Mouse (Mus musculus): Measurements from ENCODE around the gene Tmem198b. TPM values are rescaled to one million over a fixed set of nuclear protein-coding genes. Genes with fewer than 3 reads are reported as not detected.

Gene Tmem198b
- polyA plus RNA-seq, 1 experiment from 2014 or later: 13.7 TPM

DNA sequence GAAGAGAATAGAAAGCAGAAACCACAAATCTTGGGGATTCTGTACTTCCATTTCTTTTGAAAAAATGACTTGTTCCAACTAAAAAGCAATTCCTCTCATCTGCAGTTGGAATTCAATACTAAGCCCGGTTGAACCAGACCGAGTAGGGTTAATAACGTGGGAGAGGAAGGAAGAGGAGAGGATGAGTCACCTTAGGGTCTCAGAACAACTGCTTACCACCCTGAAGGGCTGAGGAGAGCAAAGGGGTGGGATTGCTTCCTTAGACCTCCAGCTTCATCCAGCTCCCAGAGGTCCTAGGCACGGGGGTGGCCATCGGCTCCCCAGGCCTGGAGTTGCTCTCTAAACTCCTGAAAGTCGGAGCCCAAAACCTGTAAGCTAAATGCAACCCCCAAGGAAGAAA, 809 bp downstream of the Tmem198b start:
- peak overlapping the region; percentile 87 for H3K4me3 ChIP-seq (replicated peaks; ENCODE audit: low read length)
- peaks cover 38% of the 10 kb centered on the region for H3K4me1 ChIP-seq (replicated peaks; ENCODE audit: control insufficient read depth, insufficient read depth, low read length)
- peak overlapping the region; percentile 87 for H3K4me2 ChIP-seq (ENCODE audit: low read length)
- peak overlapping the region; percentile 98 for H3K27ac ChIP-seq (ENCODE audit: low read length)
- no peaks in the 10 kb centered on the region for H3K27me3 ChIP-seq (replicated peaks; ENCODE audit: control insufficient read depth, insufficient read depth, low read length)
- no peaks in the 10 kb centered on the region for H3K9me3 ChIP-seq (ENCODE audit: control insufficient read depth, low read length)
- H3K9ac ChIP-seq (replicated peaks; ENCODE audit: low read depth, low read length): peak overlapping the region; percentile 85
- 11% methylated on average over 6 of the region's 6 CpGs for WGBS
- H3K36me3 ChIP-seq (ENCODE audit: control insufficient read depth, insufficient read depth): no peaks in the 10 kb centered on the region
- ATAC-seq: no peak

DNA sequence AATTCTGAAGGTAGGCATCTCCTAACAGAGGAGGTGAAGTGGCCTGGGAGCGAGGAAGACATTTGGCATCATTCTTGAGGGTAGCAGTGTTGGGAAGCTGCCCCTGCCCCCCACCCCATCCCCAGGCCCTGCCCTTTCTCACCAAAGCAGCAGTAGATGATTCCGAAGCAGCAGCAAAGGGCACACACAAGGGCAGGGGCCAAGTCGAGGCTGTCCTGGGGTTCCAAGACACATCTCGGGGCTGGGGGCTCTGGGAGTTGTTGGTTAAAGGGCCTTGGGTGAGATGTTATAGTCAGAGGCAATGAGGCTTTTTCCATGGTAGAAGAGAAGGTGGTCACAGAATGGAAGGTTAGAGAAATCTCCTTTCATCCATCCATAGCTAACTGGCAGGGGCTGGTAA, 1.2 kb downstream of the Tmem198b start:
- H3K4me1 ChIP-seq (replicated peaks; ENCODE audit: control insufficient read depth, insufficient read depth, low read length): peaks cover 35% of the 10 kb centered on the region
- WGBS: 62% methylated on average over 4 of the region's 4 CpGs
- H3K9ac ChIP-seq (replicated peaks; ENCODE audit: low read depth, low read length): peak overlapping the region; percentile 36; the same call in 1 of the 2 replicates
- H3K4me3 ChIP-seq (replicated peaks; ENCODE audit: low read length): no peak overlapping the region; the same call in 1 of the 2 replicates
- H3K36me3 ChIP-seq (ENCODE audit: control insufficient read depth, insufficient read depth): no peaks in the 10 kb centered on the region
- H3K9me3 ChIP-seq (ENCODE audit: control insufficient read depth, low read length): no peaks in the 10 kb centered on the region
- no peak for ATAC-seq
- peak overlapping the region; percentile 87 for H3K4me2 ChIP-seq (ENCODE audit: low read length)
- no peaks in the 10 kb centered on the region for H3K27me3 ChIP-seq (replicated peaks; ENCODE audit: control insufficient read depth, insufficient read depth, low read length)
- H3K27ac ChIP-seq (ENCODE audit: low read length): no peak overlapping the region

GRCm38 (mm10) chr10:128801981-128802495, 2.1 kb downstream of the Tmem198b start:
- H3K36me3 ChIP-seq (ENCODE audit: control insufficient read depth, insufficient read depth): no peaks in the 10 kb centered on the region
- no peak overlapping the region for H3K4me2 ChIP-seq (ENCODE audit: low read length)
- WGBS: 91% methylated on average over 16 of the region's 16 CpGs

GRCm38 (mm10) chr10:128798676-128799075, 5.5 kb downstream of the Tmem198b start:
- H3K27ac ChIP-seq (ENCODE audit: low read length): no peak overlapping the region
- WGBS: 92% methylated on average over 8 of the region's 8 CpGs
- no peaks in the 10 kb centered on the region for H3K9me3 ChIP-seq (ENCODE audit: control insufficient read depth, low read length)
- peaks cover 11% of the 10 kb centered on the region for H3K4me1 ChIP-seq (replicated peaks; ENCODE audit: control insufficient read depth, insufficient read depth, low read length)
- no peak overlapping the region for H3K9ac ChIP-seq (replicated peaks; ENCODE audit: low read depth, low read length)
- no peak overlapping the region for H3K4me2 ChIP-seq (ENCODE audit: low read length)
- no peaks in the 10 kb centered on the region for H3K36me3 ChIP-seq (ENCODE audit: control insufficient read depth, insufficient read depth)
- no peaks in the 10 kb centered on the region for H3K27me3 ChIP-seq (replicated peaks; ENCODE audit: control insufficient read depth, insufficient read depth, low read length)
- ATAC-seq: no peak
- no peak overlapping the region for H3K4me3 ChIP-seq (replicated peaks; ENCODE audit: low read length)

More at GRCm38 (mm10) chr10:128801981-128802495, 2.1 kb downstream of the Tmem198b start:
- Histone ChIP-seq H3K4me1 (replicated peaks; ENCODE audit: control insufficient read depth, insufficient read depth, low read length) (peaks cover 26% of the 10 kb centered on the region), H3K27ac (ENCODE audit: low read length) (no peak overlapping the region), H3K4me3 (replicated peaks; ENCODE audit: low read length) (no peak overlapping the region), H3K27me3 (replicated peaks; ENCODE audit: control insufficient read depth, insufficient read depth, low read length) (no peaks in the 10 kb centered on the region), H3K9me3 (ENCODE audit: control insufficient read depth, low read length) (no peaks in the 10 kb centered on the region), H3K9ac (replicated peaks; ENCODE audit: low read depth, low read length) (no peak overlapping the region)
- ATAC-seq: no peak

DNA sequence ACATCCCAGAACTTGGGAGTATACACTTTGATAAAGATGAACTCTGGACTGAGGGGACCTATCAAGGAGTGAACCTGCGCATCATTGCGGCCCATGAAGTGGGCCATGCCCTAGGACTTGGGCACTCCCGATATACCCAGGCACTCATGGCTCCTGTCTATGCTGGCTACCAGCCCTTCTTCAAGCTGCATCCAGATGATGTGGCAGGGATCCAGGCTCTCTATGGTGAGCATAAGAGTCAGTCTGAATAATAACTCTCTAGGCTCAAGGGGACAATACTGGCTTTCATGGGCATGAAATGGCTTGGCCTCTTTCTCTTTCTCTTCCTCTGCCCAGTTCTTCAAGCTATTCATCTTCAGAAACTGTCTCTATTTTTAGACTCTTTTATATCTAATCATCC, 8.6 kb downstream of the Tmem198b start:
- ATAC-seq: no peak
- H3K9ac ChIP-seq (replicated peaks; ENCODE audit: low read depth, low read length): no peak overlapping the region
- WGBS: 91% methylated on average over 3 of the region's 3 CpGs

GRCm38 (mm10) chr10:128794391-128794790, 9.8 kb downstream of the Tmem198b start:
- H3K9ac ChIP-seq (replicated peaks; ENCODE audit: low read depth, low read length): no peak overlapping the region
- no peaks in the 10 kb centered on the region for H3K9me3 ChIP-seq (ENCODE audit: control insufficient read depth, low read length)
- H3K4me1 ChIP-seq (replicated peaks; ENCODE audit: control insufficient read depth, insufficient read depth, low read length): no peaks in the 10 kb centered on the region
- no peaks in the 10 kb centered on the region for H3K36me3 ChIP-seq (ENCODE audit: control insufficient read depth, insufficient read depth)
- no peak overlapping the region for H3K27ac ChIP-seq (ENCODE audit: low read length)
- H3K4me2 ChIP-seq (ENCODE audit: low read length): no peak overlapping the region
- no peak overlapping the region for H3K4me3 ChIP-seq (replicated peaks; ENCODE audit: low read length)
- no peaks in the 10 kb centered on the region for H3K27me3 ChIP-seq (replicated peaks; ENCODE audit: control insufficient read depth, insufficient read depth, low read length)
- no peak for ATAC-seq
- WGBS: 92% methylated on average over 5 of the region's 5 CpGs

More for the DNA sequence above, 8.6 kb downstream of the Tmem198b start:
- Histone ChIP-seq H3K4me3 (replicated peaks; ENCODE audit: low read length) (no peak overlapping the region), H3K36me3 (ENCODE audit: control insufficient read depth, insufficient read depth) (no peaks in the 10 kb centered on the region), H3K4me2 (ENCODE audit: low read length) (no peak overlapping the region), H3K27ac (ENCODE audit: low read length) (no peak overlapping the region), H3K4me1 (replicated peaks; ENCODE audit: control insufficient read depth, insufficient read depth, low read length) (no peaks in the 10 kb centered on the region), H3K9me3 (ENCODE audit: control insufficient read depth, low read length) (no peaks in the 10 kb centered on the region), H3K27me3 (replicated peaks; ENCODE audit: control insufficient read depth, insufficient read depth, low read length) (no peaks in the 10 kb centered on the region)

DNA sequence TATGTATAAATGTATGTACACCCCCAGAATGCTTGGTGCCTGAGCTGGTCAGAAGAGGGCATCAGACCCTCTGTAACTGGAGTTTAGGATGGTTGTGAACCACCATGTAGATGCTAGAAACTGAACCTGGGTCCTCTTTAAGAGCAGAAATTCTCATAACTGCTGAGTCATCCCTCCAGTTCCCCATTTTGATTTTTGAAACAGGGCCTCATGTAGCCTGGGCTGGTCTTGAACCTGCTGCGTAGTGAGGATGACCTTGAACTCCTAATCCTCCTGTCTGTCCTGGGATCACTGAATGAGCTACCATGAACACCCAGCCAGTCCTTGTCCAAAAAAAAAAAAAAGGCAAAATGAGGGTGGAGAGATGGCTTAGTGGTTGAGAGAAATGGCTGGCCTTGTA, 10.9 kb downstream of the Tmem198b start:
- Histone ChIP-seq H3K9ac (replicated peaks; ENCODE audit: low read depth, low read length) (no peak overlapping the region), H3K36me3 (ENCODE audit: control insufficient read depth, insufficient read depth) (no peaks in the 10 kb centered on the region), H3K4me1 (replicated peaks; ENCODE audit: control insufficient read depth, insufficient read depth, low read length) (no peaks in the 10 kb centered on the region), H3K9me3 (ENCODE audit: control insufficient read depth, low read length) (no peaks in the 10 kb centered on the region), H3K27ac (ENCODE audit: low read length) (no peak overlapping the region), H3K4me2 (ENCODE audit: low read length) (no peak overlapping the region), H3K27me3 (replicated peaks; ENCODE audit: control insufficient read depth, insufficient read depth, low read length) (no peaks in the 10 kb centered on the region), H3K4me3 (replicated peaks; ENCODE audit: low read length) (no peak overlapping the region)
- WGBS: 93% methylated on average over 1 of the region's 1 CpGs
- no peak for ATAC-seq

DNA sequence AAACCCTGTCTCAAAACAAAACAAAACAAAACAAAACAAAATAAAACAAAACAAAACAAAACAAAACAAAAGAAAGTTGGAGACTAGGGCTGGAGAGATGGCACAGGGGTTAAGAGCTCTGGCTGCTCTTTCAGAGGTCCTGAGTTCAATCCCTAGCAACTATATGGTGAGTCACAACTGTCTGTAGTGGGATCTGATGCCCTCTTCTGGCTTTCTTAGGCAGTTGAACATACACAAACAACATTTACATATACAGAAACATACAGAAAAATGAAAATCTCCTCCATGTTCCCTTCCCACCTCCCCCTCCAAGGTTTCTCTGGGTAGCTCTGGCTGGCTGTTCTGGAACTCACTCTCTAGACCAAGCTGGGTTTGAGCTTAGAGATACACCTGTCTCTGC, 12.1 kb downstream of the Tmem198b start:
- no peaks in the 10 kb centered on the region for H3K36me3 ChIP-seq (ENCODE audit: control insufficient read depth, insufficient read depth)
- no peak overlapping the region for H3K4me2 ChIP-seq (ENCODE audit: low read length)
- ATAC-seq: no peak
- no peaks in the 10 kb centered on the region for H3K27me3 ChIP-seq (replicated peaks; ENCODE audit: control insufficient read depth, insufficient read depth, low read length)
- no peaks in the 10 kb centered on the region for H3K4me1 ChIP-seq (replicated peaks; ENCODE audit: control insufficient read depth, insufficient read depth, low read length)
- H3K9me3 ChIP-seq (ENCODE audit: control insufficient read depth, low read length): no peaks in the 10 kb centered on the region
- no peak overlapping the region for H3K27ac ChIP-seq (ENCODE audit: low read length)
- H3K9ac ChIP-seq (replicated peaks; ENCODE audit: low read depth, low read length): no peak overlapping the region
- H3K4me3 ChIP-seq (replicated peaks; ENCODE audit: low read length): no peak overlapping the region

DNA sequence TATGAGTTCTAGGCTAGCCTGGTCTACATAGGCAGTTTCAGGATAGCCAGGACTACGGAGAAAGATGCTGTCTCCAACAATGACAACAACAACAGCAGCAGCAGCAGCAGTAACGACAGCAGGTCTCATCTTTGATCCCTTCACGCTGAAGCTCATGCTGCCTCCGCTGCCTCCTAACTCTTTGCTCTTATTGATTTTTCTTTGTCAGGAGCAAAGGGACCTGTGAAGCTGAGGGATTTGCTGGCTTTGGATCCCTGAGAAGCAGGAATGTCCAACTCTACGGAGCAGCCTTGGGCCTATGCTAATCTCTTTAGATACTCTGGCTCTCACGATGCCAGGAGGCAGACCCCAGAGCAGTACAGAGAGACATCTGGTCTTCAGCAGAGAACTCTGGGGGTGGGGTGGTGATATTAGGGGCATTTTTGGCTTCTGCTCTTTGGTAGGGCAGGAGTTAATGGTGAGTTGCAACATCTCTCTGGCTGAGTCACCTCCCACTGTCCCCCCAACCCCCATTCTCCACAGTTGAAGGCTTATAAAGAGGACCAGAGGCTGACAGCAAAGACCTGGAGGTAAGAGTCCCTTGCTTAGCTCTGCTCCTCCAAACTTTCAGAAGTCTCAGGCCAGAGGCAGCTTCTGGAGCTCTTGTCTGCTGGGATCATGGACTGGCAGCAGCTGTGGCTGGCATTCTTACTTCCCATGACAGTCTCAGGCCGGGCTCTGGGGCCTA, 13.6 kb downstream of the Tmem198b start, which contains the start of gene Mmp19:
Gene Mmp19 (plus strand): TSS at position 513 of the 727 bp plus-strand sequence.
- no peaks in the 10 kb centered on the region for H3K36me3 ChIP-seq (ENCODE audit: control insufficient read depth, insufficient read depth)
- no peaks in the 10 kb centered on the region for H3K4me1 ChIP-seq (replicated peaks; ENCODE audit: control insufficient read depth, insufficient read depth, low read length)
- H3K9ac ChIP-seq (replicated peaks; ENCODE audit: low read depth, low read length): no peak within 1 kb of the TSS
- no peak within 1 kb of the TSS for H3K4me2 ChIP-seq (ENCODE audit: low read length)
- H3K27ac ChIP-seq (ENCODE audit: low read length): no peak within 1 kb of the TSS
- no peaks in the 10 kb centered on the region for H3K9me3 ChIP-seq (ENCODE audit: control insufficient read depth, low read length)
- no peak for ATAC-seq
- WGBS: 71% methylated on average over 7 of the region's 7 CpGs
- no peaks in the 10 kb centered on the region for H3K27me3 ChIP-seq (replicated peaks; ENCODE audit: control insufficient read depth, insufficient read depth, low read length)
- no peak within 1 kb of the TSS for H3K4me3 ChIP-seq (replicated peaks; ENCODE audit: low read length)

Data from forebrain, embryonic 16.5 days (tissue).